Mouse (Mus musculus) C2C12 (cell line): ENCODE results near the gene Rasgef1a. TPM values are rescaled to one million over a fixed set of nuclear protein-coding genes. Genes with fewer than 3 reads are reported as not detected.

ENCODE experiments used
- H3K27me3 ChIP-seq: one replicate; pipeline ENCODE4 v1.6.1; 2011; ENCODE audit not compliant: control insufficient read depth, insufficient read depth, insufficient read length
- H3K36me3 ChIP-seq: one replicate; pipeline ENCODE4 v1.6.1; 2011; ENCODE audit not compliant: control insufficient read depth, insufficient read depth
- H3K4me3 ChIP-seq: one replicate; pipeline ENCODE4 v1.5.1; 2011; ENCODE audit warnings: mild to moderate bottlenecking, control low read depth; ENCODE audit not compliant: poor library complexity, insufficient read depth, severe bottlenecking
- H3K79me2 ChIP-seq: one replicate; pipeline ENCODE4 v1.6.1; 2011; ENCODE audit not compliant: control insufficient read depth, insufficient read depth
- H3K79me3 ChIP-seq: one replicate; pipeline ENCODE4 v1.6.1; 2011; ENCODE audit warnings: low read depth, control low read depth
- H3ac ChIP-seq: one replicate; pipeline ENCODE3; 2011; ENCODE audit warnings: low read depth; ENCODE audit not compliant: control insufficient read depth, insufficient read length
- CEBPB ChIP-seq: IDR thresholded peaks from one replicate; pipeline ENCODE4 v1.6.1; 2011; ENCODE audit warnings: low read depth, mild to moderate bottlenecking, control low read depth, moderate library complexity
- CTCF ChIP-seq: IDR thresholded peaks from one replicate; pipeline ENCODE4 v1.5.1; 2011; ENCODE audit not compliant: control insufficient read depth, insufficient read depth, insufficient read length
- FOSL1 ChIP-seq: IDR thresholded peaks from one replicate; pipeline ENCODE4 v1.8.0; 2011; ENCODE audit warnings: mild to moderate bottlenecking, low read length; ENCODE audit not compliant: poor library complexity, insufficient read depth, severe bottlenecking
- MAX ChIP-seq: IDR thresholded peaks from one replicate; pipeline ENCODE4 v1.6.1; 2011; ENCODE audit warnings: mild to moderate bottlenecking, control low read depth
- MYOD1 ChIP-seq: IDR thresholded peaks from one replicate; pipeline ENCODE4 v1.6.1; 2011; ENCODE audit warnings: low read depth; ENCODE audit not compliant: control insufficient read depth, insufficient read length
- MYOG ChIP-seq: IDR thresholded peaks from one replicate; pipeline ENCODE4 v1.6.1; 2011; ENCODE audit not compliant: control insufficient read depth, insufficient read length; ENCODE audit errors: extremely low read depth
- USF1 ChIP-seq: IDR thresholded peaks from one replicate; pipeline ENCODE4 v1.6.1; 2011; ENCODE audit warnings: low read depth, mild to moderate bottlenecking, control low read depth, moderate library complexity
- polyA plus RNA-seq: library from polyadenylated mRNA; unstranded; fragments of >200 nt; fragmentation: generic; extraction: Trizol; gene quantifications from one replicate; pipeline ENCODE4 v1.2.1, GENCODE M21; 2012; ENCODE audit warnings: missing spikeins

Gene Rasgef1a
- polyA plus RNA-seq, 1 experiment: 0.09 TPM

GRCm38 (mm10) chr6:118083608-118084007, 72.4 kb downstream of the Rasgef1a start:
- H3K27me3 ChIP-seq: peaks cover 36% of the 10 kb centered on the region
- TF ChIP-seq CTCF (no peak), FOSL1 (no peak), MAX (no peak), MYOD1 (no peak), MYOG (no peak), CEBPB (no peak), USF1 (no peak)
- H3ac ChIP-seq: no peak overlapping the region
- H3K36me3 ChIP-seq: no peaks in the 10 kb centered on the region
- no peaks in the 10 kb centered on the region for H3K79me2 ChIP-seq
- no peak overlapping the region for H3K4me3 ChIP-seq
- H3K79me3 ChIP-seq: no peaks in the 10 kb centered on the region

- no peaks in the 10 kb centered on the region for H3K79me3 ChIP-seq
- H3K36me3 ChIP-seq: no peaks in the 10 kb centered on the region
- H3K4me3 ChIP-seq: no peak overlapping the region
- TF ChIP-seq FOSL1: no peak
- TF ChIP-seq MAX: no peak
- no peak for TF ChIP-seq MYOD1
- no peak for TF ChIP-seq MYOG
- no peak for TF ChIP-seq CEBPB
- TF ChIP-seq USF1: no peak
- TF ChIP-seq CTCF: no peak
- peaks cover 26% of the 10 kb centered on the region for H3K27me3 ChIP-seq
- H3K79me2 ChIP-seq: no peaks in the 10 kb centered on the region
- H3ac ChIP-seq: no peak overlapping the region
Measured at GRCm38 (mm10) chr6:118084596-118084995, 73.4 kb downstream of the Rasgef1a start.

- no peak overlapping the region for H3ac ChIP-seq
- TF ChIP-seq MYOG (no peak), USF1 (no peak), CEBPB (no peak), CTCF (no peak), FOSL1 (no peak), MYOD1 (no peak), MAX (no peak)
- no peak overlapping the region for H3K4me3 ChIP-seq
- no peaks in the 10 kb centered on the region for H3K79me3 ChIP-seq
- peaks cover 11% of the 10 kb centered on the region for H3K27me3 ChIP-seq
- no peaks in the 10 kb centered on the region for H3K36me3 ChIP-seq
- H3K79me2 ChIP-seq: no peaks in the 10 kb centered on the region
Measured at GRCm38 (mm10) chr6:118087955-118088354, 76.7 kb downstream of the Rasgef1a start.

- peaks cover 15% of the 10 kb centered on the region for H3K27me3 ChIP-seq
- H3K4me3 ChIP-seq: no peak overlapping the region
- no peaks in the 10 kb centered on the region for H3K79me2 ChIP-seq
- no peaks in the 10 kb centered on the region for H3K79me3 ChIP-seq
- TF ChIP-seq USF1: no peak
- no peak overlapping the region for H3ac ChIP-seq
- H3K36me3 ChIP-seq: no peaks in the 10 kb centered on the region
Measured at GRCm38 (mm10) chr6:118088750-118089440, 77.7 kb downstream of the Rasgef1a start.

DNA sequence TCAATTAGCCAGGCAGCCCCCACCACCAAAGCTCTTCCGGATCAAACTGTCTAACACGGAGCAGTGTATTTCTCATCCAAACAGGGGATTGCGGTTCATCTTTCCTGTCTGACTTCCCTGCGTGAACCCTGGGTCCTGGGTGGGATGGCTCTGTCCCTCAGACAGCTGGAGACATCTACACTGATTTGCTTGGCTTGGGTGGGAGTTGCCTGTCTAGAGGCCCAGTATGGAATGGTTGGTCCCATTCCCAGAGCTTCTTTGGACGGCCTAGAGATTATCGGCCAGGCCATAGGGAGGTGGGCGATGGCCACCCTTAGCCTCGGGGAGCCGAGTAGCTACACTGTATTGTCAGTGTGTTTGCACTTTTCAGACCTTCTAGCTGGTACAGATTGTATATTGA, 79.6 kb downstream of the Rasgef1a start:
- H3K36me3 ChIP-seq: no peaks in the 10 kb centered on the region
- no peak for TF ChIP-seq USF1
- no peak for TF ChIP-seq FOSL1
- TF ChIP-seq CEBPB: no peak
- no peak for TF ChIP-seq MAX
- TF ChIP-seq MYOD1: no peak
- TF ChIP-seq CTCF: no peak
- no peak for TF ChIP-seq MYOG
- peaks cover 13% of the 10 kb centered on the region for H3K27me3 ChIP-seq
- H3K79me3 ChIP-seq: no peaks in the 10 kb centered on the region
- no peak overlapping the region for H3ac ChIP-seq
- H3K79me2 ChIP-seq: no peaks in the 10 kb centered on the region
- no peak overlapping the region for H3K4me3 ChIP-seq

- H3K36me3 ChIP-seq: no peaks in the 10 kb centered on the region
- H3K27me3 ChIP-seq: peaks cover 5% of the 10 kb centered on the region
- H3K4me3 ChIP-seq: no peak overlapping the region
- H3K79me2 ChIP-seq: no peaks in the 10 kb centered on the region
- TF ChIP-seq MYOD1 (no peak), MYOG (no peak), MAX (no peak), FOSL1 (no peak), CTCF (no peak), USF1 (no peak), CEBPB (no peak)
- no peaks in the 10 kb centered on the region for H3K79me3 ChIP-seq
- no peak overlapping the region for H3ac ChIP-seq
Measured at GRCm38 (mm10) chr6:118097765-118098365, 86.6 kb downstream of the Rasgef1a start.
